Mouse (Mus musculus) kidney, adult 2 months (tissue): Measurements from ENCODE around the gene Wnt10b.

Experiments
- CTCF ChIP-seq: fragments of 200-500 bp; conservative IDR thresholded peaks from 2 replicates; pipeline ENCODE4 v1.5.1; 2011; ENCODE audit warnings: low read depth, mild to moderate bottlenecking, control low read depth, low read length, moderate library complexity, mixed read lengths; ENCODE audit not compliant: insufficient read depth, insufficient read length
- POLR2A ChIP-seq: fragments of 200-500 bp; IDR thresholded peaks from one replicate; pipeline ENCODE4 v1.6.1; 2011; ENCODE audit warnings: low read depth, low read length, control low read depth

GRCm38 (mm10) chr15:98785744-98786143, 7.8 kb upstream of the Wnt10b start:
- TF ChIP-seq CTCF (peak; percentile 42), POLR2A (no peak)
